Mouse (Mus musculus): ENCODE data around the gene Fam129a. TPM values are rescaled to one million over a fixed set of nuclear protein-coding genes. Genes with fewer than 3 reads are reported as not detected.

The Fam129a gene
- polyA plus RNA-seq, 1 experiment from 2014 or later: 1.4 TPM

GRCm38 (mm10) chr1:151631703-151632294 is 60.8 kb downstream of the Fam129a start:
- Histone ChIP-seq H3K4me2 (ENCODE audit: low read depth, low read length) (no peak overlapping the region), H3K4me3 (ENCODE audit: low read depth, low read length) (no peak overlapping the region), H3K27ac (replicated peaks; ENCODE audit: low read depth, low read length) (no peak overlapping the region), H3K9ac (replicated peaks; ENCODE audit: low read length) (no peak overlapping the region), H3K27me3 (ENCODE audit: control insufficient read depth, insufficient read depth, low read length) (no peaks in the 10 kb centered on the region), H3K36me3 (replicated peaks; ENCODE audit: control insufficient read depth, insufficient read depth, low read depth, low read length) (no peaks in the 10 kb centered on the region), H3K4me1 (ENCODE audit: control insufficient read depth, insufficient read depth, low read length) (no peaks in the 10 kb centered on the region), H3K9me3 (replicated peaks; ENCODE audit: control insufficient read depth, low read length) (no peaks in the 10 kb centered on the region)
- WGBS: 72% methylated on average over 11 of the region's 11 CpGs
- DNase-seq (ENCODE audit: low spot score) (no peak), ATAC-seq (replicated peaks; ENCODE audit: insufficient number of reproducible peaks, low FRiP score, low TSS enrichment, low read depth) (no peak; the same call in 1 of the 2 replicates)

- Histone ChIP-seq H3K27me3 (ENCODE audit: control insufficient read depth, insufficient read depth, low read length) (no peaks in the 10 kb centered on the region), H3K4me1 (ENCODE audit: control insufficient read depth, insufficient read depth, low read length) (no peaks in the 10 kb centered on the region), H3K4me3 (ENCODE audit: low read depth, low read length) (no peak overlapping the region), H3K9me3 (replicated peaks; ENCODE audit: control insufficient read depth, low read length) (no peaks in the 10 kb centered on the region), H3K36me3 (replicated peaks; ENCODE audit: control insufficient read depth, insufficient read depth, low read depth, low read length) (no peaks in the 10 kb centered on the region), H3K4me2 (ENCODE audit: low read depth, low read length) (no peak overlapping the region), H3K27ac (replicated peaks; ENCODE audit: low read depth, low read length) (no peak overlapping the region), H3K9ac (replicated peaks; ENCODE audit: low read length) (no peak overlapping the region)
- DNase-seq (ENCODE audit: low spot score) (no peak), ATAC-seq (replicated peaks; ENCODE audit: insufficient number of reproducible peaks, low FRiP score, low TSS enrichment, low read depth) (no peak)
- 92% methylated on average over 7 of the region's 7 CpGs for WGBS
Measured at GRCm38 (mm10) chr1:151632567-151633356, 61.8 kb downstream of the Fam129a start.

GRCm38 (mm10) chr1:151636637-151637036 is 65.7 kb downstream of the Fam129a start:
- no peak for ATAC-seq (replicated peaks; ENCODE audit: insufficient number of reproducible peaks, low FRiP score, low TSS enrichment, low read depth)

GRCm38 (mm10) chr1:151637351-151637922 is 66.5 kb downstream of the Fam129a start:
- no peak overlapping the region for H3K9ac ChIP-seq (replicated peaks; ENCODE audit: low read length)
- no peak for DNase-seq (ENCODE audit: low spot score)
- H3K36me3 ChIP-seq (replicated peaks; ENCODE audit: control insufficient read depth, insufficient read depth, low read depth, low read length): no peaks in the 10 kb centered on the region
- H3K9me3 ChIP-seq (replicated peaks; ENCODE audit: control insufficient read depth, low read length): no peaks in the 10 kb centered on the region
- ATAC-seq (replicated peaks; ENCODE audit: insufficient number of reproducible peaks, low FRiP score, low TSS enrichment, low read depth): no peak
- no peak overlapping the region for H3K4me3 ChIP-seq (ENCODE audit: low read depth, low read length)
- no peak overlapping the region for H3K27ac ChIP-seq (replicated peaks; ENCODE audit: low read depth, low read length)
- no peaks in the 10 kb centered on the region for H3K4me1 ChIP-seq (ENCODE audit: control insufficient read depth, insufficient read depth, low read length)
- H3K4me2 ChIP-seq (ENCODE audit: low read depth, low read length): no peak overlapping the region
- 83% methylated on average over 9 of the region's 9 CpGs for WGBS
- H3K27me3 ChIP-seq (ENCODE audit: control insufficient read depth, insufficient read depth, low read length): no peaks in the 10 kb centered on the region

More at GRCm38 (mm10) chr1:151636637-151637036, 65.7 kb downstream of the Fam129a start:
- H3K4me1 ChIP-seq (ENCODE audit: control insufficient read depth, insufficient read depth, low read length): no peaks in the 10 kb centered on the region
- no peak overlapping the region for H3K27ac ChIP-seq (replicated peaks; ENCODE audit: low read depth, low read length)
- no peak overlapping the region for H3K4me3 ChIP-seq (ENCODE audit: low read depth, low read length)
- H3K4me2 ChIP-seq (ENCODE audit: low read depth, low read length): no peak overlapping the region
- H3K27me3 ChIP-seq (ENCODE audit: control insufficient read depth, insufficient read depth, low read length): no peaks in the 10 kb centered on the region
- no peaks in the 10 kb centered on the region for H3K9me3 ChIP-seq (replicated peaks; ENCODE audit: control insufficient read depth, low read length)
- no peak for DNase-seq (ENCODE audit: low spot score)
- H3K9ac ChIP-seq (replicated peaks; ENCODE audit: low read length): no peak overlapping the region
- no peaks in the 10 kb centered on the region for H3K36me3 ChIP-seq (replicated peaks; ENCODE audit: control insufficient read depth, insufficient read depth, low read depth, low read length)
- 84% methylated on average over 3 of the region's 3 CpGs for WGBS

- H3K27ac ChIP-seq (replicated peaks; ENCODE audit: low read depth, low read length): no peak overlapping the region
- no peaks in the 10 kb centered on the region for H3K27me3 ChIP-seq (ENCODE audit: control insufficient read depth, insufficient read depth, low read length)
- H3K36me3 ChIP-seq (replicated peaks; ENCODE audit: control insufficient read depth, insufficient read depth, low read depth, low read length): no peaks in the 10 kb centered on the region
- no peak overlapping the region for H3K4me2 ChIP-seq (ENCODE audit: low read depth, low read length)
- H3K4me3 ChIP-seq (ENCODE audit: low read depth, low read length): no peak overlapping the region
- 82% methylated on average over 5 of the region's 5 CpGs for WGBS
- no peak for ATAC-seq (replicated peaks; ENCODE audit: insufficient number of reproducible peaks, low FRiP score, low TSS enrichment, low read depth)
- no peaks in the 10 kb centered on the region for H3K9me3 ChIP-seq (replicated peaks; ENCODE audit: control insufficient read depth, low read length)
- no peak overlapping the region for H3K9ac ChIP-seq (replicated peaks; ENCODE audit: low read length)
- no peak for DNase-seq (ENCODE audit: low spot score)
- H3K4me1 ChIP-seq (ENCODE audit: control insufficient read depth, insufficient read depth, low read length): no peaks in the 10 kb centered on the region
Measured at GRCm38 (mm10) chr1:151638357-151638756, 67.4 kb downstream of the Fam129a start.

- no peak overlapping the region for H3K27ac ChIP-seq (replicated peaks; ENCODE audit: low read depth, low read length)
- no peak overlapping the region for H3K9ac ChIP-seq (replicated peaks; ENCODE audit: low read length)
- DNase-seq (ENCODE audit: low spot score) (no peak), ATAC-seq (replicated peaks; ENCODE audit: insufficient number of reproducible peaks, low FRiP score, low TSS enrichment, low read depth) (no peak)
- H3K27me3 ChIP-seq (ENCODE audit: control insufficient read depth, insufficient read depth, low read length): no peaks in the 10 kb centered on the region
- H3K4me3 ChIP-seq (ENCODE audit: low read depth, low read length): no peak overlapping the region
- WGBS: 96% methylated on average over 2 of the region's 2 CpGs
- no peaks in the 10 kb centered on the region for H3K4me1 ChIP-seq (ENCODE audit: control insufficient read depth, insufficient read depth, low read length)
- H3K9me3 ChIP-seq (replicated peaks; ENCODE audit: control insufficient read depth, low read length): no peaks in the 10 kb centered on the region
- no peak overlapping the region for H3K4me2 ChIP-seq (ENCODE audit: low read depth, low read length)
- no peaks in the 10 kb centered on the region for H3K36me3 ChIP-seq (replicated peaks; ENCODE audit: control insufficient read depth, insufficient read depth, low read depth, low read length)
Measured at GRCm38 (mm10) chr1:151638770-151639169, 67.8 kb downstream of the Fam129a start.

- ATAC-seq (replicated peaks; ENCODE audit: insufficient number of reproducible peaks, low FRiP score, low TSS enrichment, low read depth) (no peak), DNase-seq (ENCODE audit: low spot score) (no peak)
- no peak overlapping the region for H3K4me3 ChIP-seq (ENCODE audit: low read depth, low read length)
- no peaks in the 10 kb centered on the region for H3K4me1 ChIP-seq (ENCODE audit: control insufficient read depth, insufficient read depth, low read length)
- 92% methylated on average over 3 of the region's 3 CpGs for WGBS
- no peak overlapping the region for H3K27ac ChIP-seq (replicated peaks; ENCODE audit: low read depth, low read length)
- H3K9ac ChIP-seq (replicated peaks; ENCODE audit: low read length): no peak overlapping the region
- H3K27me3 ChIP-seq (ENCODE audit: control insufficient read depth, insufficient read depth, low read length): no peaks in the 10 kb centered on the region
- H3K36me3 ChIP-seq (replicated peaks; ENCODE audit: control insufficient read depth, insufficient read depth, low read depth, low read length): no peaks in the 10 kb centered on the region
- no peaks in the 10 kb centered on the region for H3K9me3 ChIP-seq (replicated peaks; ENCODE audit: control insufficient read depth, low read length)
- H3K4me2 ChIP-seq (ENCODE audit: low read depth, low read length): no peak overlapping the region
Measured at GRCm38 (mm10) chr1:151646380-151646779, 75.4 kb downstream of the Fam129a start.

- Histone ChIP-seq H3K27me3 (ENCODE audit: control insufficient read depth, insufficient read depth, low read length) (no peaks in the 10 kb centered on the region), H3K9me3 (replicated peaks; ENCODE audit: control insufficient read depth, low read length) (no peaks in the 10 kb centered on the region), H3K27ac (replicated peaks; ENCODE audit: low read depth, low read length) (no peak overlapping the region), H3K4me2 (ENCODE audit: low read depth, low read length) (no peak overlapping the region), H3K4me1 (ENCODE audit: control insufficient read depth, insufficient read depth, low read length) (no peaks in the 10 kb centered on the region), H3K4me3 (ENCODE audit: low read depth, low read length) (no peak overlapping the region), H3K9ac (replicated peaks; ENCODE audit: low read length) (no peak overlapping the region), H3K36me3 (replicated peaks; ENCODE audit: control insufficient read depth, insufficient read depth, low read depth, low read length) (no peaks in the 10 kb centered on the region)
- 92% methylated on average over 4 of the region's 4 CpGs for WGBS
- no peak for ATAC-seq (replicated peaks; ENCODE audit: insufficient number of reproducible peaks, low FRiP score, low TSS enrichment, low read depth)
- DNase-seq (ENCODE audit: low spot score): no peak
Measured at GRCm38 (mm10) chr1:151648099-151648498, 77.1 kb downstream of the Fam129a start.

Measured in embryonic facial prominence, embryonic 11.5 days (tissue).